Mouse (Mus musculus) naive thymus-derived CD4-positive, alpha-beta T cell, adult 2 months (primary cell): ENCODE results near the gene Celsr1.

Source experiments
- DNase-seq: peaks from one replicate; pipeline ENCODE4 v3.0.0-alpha.2; 2011; ENCODE audit warnings: low read depth

Celsr1 gene

GRCm38 (mm10) chr15:85994906-85995608 is 38.5 kb downstream of the Celsr1 start:
- DNase-seq = no peak

GRCm38 (mm10) chr15:85993931-85994583 is 39.5 kb downstream of the Celsr1 start:
- DNase-seq = no peak

DNA sequence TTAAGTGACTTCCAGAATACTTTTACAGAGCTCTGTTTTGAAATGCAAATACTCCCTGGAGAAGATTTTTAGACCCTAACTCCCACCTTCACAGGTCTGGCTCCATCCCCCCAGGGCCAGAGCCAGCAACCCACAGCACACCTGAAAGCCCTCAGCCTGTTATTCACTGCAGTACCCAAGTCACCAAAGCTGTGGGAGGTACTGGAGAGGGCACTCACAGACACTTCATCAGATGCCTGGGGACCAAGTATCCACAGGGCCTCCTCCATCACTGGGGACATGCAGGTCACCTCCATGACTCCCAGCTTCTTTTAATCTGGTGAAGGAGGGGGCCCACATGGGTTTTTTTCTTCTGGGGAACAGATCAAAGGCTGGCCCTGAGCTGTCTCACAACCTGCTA is 40.2 kb downstream of the Celsr1 start:
- no peak for DNase-seq

- DNase-seq = no peak
Observed at GRCm38 (mm10) chr15:85992125-85992495, 41.5 kb downstream of the Celsr1 start.

DNA sequence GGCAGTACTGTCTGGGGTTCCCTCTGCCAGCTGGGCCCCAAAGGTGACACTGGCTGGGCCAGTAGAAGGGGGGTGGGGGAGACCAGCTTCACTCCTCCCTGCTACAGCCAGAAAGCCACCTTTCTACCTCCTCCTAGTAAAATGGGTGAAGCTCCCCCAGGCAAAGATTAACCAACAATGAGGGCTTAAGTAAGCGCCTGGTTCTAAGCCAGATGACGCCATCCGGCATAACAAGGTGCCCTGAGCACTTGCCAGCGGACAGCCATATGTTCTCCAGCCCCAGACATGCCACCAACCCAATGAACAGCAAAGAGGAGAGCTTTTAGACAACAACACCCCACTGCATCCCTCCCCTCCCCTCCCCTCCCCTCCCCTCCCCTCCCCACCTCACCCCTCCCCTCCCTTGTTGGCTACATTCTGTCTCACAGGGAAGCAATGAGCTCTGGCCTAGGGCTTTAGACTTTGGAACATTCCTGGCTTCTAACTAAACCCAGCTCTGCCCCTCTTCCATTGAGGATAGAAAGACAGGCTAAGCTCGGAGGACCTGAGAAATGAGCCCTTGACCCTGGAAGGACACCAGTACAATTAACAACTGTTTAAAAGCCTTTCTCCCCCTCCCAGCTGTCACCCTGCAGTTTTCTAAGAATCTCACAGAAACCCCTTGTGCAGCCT is 42.0 kb downstream of the Celsr1 start:
- no peak for DNase-seq

DNA sequence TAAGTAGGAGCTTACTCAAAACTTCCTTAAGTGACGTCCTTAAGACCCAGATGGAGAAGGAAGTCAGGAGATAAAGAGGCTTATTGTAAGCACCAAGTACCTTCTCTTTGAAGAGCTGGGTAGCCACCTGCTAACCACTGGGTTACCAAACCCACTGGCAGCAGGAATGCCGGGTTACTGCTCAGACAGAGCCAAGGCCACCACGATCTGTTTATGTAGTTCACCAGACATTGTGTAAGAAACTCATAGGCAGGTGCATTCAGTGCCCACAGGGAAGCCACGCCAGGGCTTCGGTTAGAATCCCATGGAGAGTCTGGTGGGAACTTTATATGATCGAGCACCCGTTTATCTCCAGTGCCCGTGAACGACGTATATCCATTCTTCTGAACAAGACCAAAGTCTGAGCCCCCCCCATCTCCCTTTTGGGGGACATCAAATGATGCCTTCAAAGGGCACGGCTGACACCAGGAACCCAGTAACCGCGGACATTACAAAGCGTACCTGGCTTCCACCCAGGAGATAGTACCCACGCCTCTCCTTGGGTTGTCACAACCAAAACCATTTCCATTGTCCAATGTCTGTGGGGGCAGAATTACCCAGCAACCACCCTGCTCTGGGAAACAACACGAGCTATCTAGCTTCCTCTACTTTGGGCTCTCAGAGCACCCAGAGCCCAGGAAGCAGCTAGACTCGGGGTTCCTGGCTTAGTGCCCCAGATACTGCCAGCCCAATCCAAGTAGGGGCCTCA is 42.7 kb downstream of the Celsr1 start:
- no peak for DNase-seq

GRCm38 (mm10) chr15:85987896-85988295 is 45.7 kb downstream of the Celsr1 start:
- DNase-seq = no peak

- no peak for DNase-seq
Observed at GRCm38 (mm10) chr15:85986170-85986569, 47.4 kb downstream of the Celsr1 start.

- DNase-seq = no peak
Observed at GRCm38 (mm10) chr15:85985601-85986000, 48.0 kb downstream of the Celsr1 start.

- peak; percentile 69 for DNase-seq
Observed at GRCm38 (mm10) chr15:85983131-85983530, 50.4 kb downstream of the Celsr1 start.

- no peak for DNase-seq
Observed at GRCm38 (mm10) chr15:85982416-85982775, 51.2 kb downstream of the Celsr1 start.

DNA sequence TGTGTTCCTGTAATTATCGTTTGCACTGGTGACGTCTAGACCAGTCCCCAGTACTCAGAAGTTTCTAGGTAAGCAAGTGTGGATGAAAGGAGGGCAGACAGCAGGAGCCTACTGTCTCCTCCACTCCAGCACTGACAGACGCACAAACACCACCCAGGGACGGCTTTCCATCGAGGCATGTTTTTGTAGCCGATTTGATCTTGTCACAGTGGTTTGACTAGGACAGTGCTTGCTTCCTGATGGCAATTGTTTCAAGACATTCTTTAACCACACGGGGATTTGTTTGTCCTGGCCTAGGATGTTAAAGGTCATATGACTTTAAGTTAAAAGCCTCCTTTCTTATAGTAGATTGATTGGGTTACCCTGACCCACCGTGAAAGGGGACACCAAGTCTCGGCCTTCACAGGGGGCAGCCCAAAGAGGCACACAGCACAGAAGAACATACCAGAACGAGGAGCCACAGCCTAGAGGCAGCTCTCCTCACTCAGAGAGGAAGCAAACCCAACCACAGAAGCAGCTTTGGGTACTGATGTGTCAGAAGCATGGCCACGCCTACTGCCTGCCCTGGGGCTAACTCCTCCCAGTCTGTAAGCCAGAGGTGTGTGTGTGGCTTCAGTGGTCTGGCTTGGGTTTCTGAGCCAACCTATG is 51.7 kb downstream of the Celsr1 start:
- DNase-seq = peak; percentile 91

DNA sequence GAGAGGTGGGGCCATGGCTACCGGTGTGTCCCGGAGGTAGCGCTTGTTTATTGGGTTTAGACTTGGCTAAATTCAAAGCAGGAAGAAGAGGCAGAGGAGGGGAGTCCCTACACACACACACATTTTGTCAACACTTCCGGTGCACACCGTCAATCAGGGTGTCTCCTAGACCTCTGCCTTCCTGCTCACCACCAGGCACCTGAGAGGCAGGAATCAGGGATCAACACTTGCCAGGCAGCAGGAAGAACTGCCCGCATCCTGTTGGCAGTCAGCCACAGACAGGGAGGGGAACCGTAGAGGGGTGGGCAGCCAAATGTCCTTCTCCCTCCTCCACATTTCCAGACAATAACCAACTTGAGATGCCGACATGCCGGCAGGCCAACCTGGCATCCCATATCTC is 56.5 kb downstream of the Celsr1 start:
- peak; percentile 62 for DNase-seq

DNA sequence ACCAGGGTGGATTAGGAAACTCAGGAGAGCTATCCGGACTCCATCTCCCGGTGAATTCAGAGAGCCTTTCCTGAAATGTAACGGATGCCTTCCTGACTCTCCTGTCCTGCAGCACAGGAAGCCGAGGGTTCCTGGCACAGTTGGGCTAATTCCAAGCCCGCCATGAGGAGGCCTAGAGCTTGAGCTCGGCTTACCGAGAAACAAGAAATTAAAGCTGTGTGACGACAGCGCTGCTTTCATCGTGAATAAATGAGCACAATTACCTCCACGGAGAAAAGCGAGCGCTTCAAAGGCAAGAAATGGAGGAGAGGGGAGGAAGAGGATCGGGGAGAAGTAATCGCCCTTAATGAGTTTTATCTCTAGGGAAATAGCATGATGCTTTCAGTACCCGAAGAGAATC is 57.8 kb downstream of the Celsr1 start:
- no peak for DNase-seq

DNA sequence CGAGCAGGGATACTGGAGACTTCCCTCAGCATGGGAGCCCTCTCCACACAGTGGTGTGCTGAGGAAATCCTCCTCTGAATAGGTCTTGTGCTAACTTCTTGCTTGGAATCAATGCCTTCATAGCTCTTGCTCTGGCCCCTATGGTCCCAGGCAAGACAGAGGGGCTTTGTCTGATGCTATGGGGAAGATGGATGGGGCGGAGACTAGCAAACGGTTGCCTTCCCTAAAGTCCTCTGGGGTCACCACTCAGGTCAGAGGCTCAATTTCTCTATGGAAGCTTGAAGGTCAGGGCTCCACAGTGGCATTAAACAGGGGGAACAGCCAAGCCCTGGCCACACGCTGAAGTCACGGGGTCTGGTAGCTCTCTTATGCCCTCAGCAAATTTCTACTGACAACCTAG is 62.0 kb downstream of the Celsr1 start:
- no peak for DNase-seq

GRCm38 (mm10) chr15:85970441-85970840 is 63.1 kb downstream of the Celsr1 start:
- DNase-seq = no peak

GRCm38 (mm10) chr15:85969707-85970153 is 63.8 kb downstream of the Celsr1 start:
- DNase-seq = no peak

DNA sequence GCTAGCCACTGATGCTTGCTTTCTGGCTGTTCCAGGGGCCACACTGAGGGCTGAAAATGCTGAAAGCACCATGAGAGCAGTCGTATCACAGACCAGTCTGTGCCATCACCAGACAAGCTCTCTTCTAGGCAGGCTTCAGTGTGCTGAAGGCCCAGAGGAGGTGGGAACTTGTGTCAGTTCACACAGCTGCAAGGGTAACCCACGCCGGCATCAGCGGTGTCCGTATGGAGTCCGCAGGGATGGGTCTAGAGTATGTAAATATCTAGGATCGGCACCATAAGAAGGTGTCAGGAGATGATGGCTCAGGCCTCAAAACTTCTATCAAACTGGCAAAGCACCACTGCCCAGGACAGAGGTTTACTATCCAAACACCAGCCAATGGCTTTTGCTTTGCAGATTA is 64.3 kb downstream of the Celsr1 start:
- DNase-seq = no peak

GRCm38 (mm10) chr15:85966032-85966431 is 67.5 kb downstream of the Celsr1 start:
- DNase-seq = no peak

DNA sequence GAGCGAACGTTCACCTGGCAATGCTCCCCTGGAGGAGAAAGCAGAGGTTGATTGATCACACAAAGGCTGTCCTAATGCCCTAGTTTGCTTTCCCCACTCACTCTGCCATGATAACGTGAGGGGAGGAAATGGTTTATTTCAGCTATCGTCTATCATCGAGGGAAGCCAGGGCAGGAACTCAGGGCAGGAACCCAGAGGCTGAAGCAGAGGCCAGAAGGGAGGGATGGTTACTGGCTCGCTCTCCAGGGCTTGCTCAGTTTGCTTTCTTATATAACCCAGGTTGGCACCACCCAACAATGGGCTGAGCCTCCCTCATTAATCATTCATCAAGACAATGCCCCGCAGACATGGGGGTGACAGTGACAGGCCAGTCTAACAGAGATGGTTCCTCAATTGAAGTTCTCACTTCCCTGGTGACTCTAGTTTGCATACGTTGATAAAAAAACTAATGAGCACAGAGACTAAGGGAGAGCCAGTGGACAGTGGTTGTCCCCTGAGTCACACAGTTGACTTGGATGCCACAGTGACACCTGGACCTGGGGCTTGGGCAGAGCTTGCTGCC is 70.2 kb downstream of the Celsr1 start:
- no peak for DNase-seq

DNA sequence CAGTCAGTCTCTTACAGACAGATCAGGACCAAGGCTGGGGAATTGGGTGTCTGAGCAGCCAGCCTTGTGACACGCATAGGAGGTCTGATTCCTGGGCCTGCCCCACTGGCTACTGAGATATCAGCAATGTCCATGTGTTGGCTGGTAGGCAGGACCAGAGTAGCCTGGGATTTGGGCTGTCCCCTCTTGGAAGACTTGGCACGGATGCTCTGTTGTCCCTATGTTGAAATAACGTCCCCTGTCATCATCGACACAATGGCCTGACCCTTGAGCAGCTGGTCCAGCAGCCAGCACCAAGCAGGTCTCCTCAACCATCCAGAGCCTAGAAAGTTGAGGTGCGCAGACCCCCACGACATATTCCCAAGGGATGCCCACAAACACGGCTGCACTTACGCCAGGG is 70.9 kb downstream of the Celsr1 start:
- DNase-seq = no peak

DNA sequence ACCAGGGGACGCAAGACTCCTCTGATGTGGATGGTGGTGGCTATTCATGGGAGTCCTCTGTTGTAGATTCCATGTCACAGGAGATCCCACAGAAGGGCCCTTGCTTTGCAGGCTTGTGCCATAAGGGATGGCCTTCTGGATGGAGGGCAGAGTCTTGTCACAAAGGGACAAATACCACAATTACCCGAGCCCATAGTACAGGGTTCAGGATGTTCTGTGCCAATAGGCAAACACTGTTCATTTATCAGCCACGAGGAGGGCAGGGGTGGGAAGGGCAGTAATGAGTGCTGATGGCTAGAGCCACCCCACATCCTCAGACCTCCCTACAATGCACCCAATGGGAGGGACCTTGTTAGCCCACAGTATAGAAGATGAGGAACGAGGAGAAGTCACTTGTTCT is 71.9 kb downstream of the Celsr1 start:
- DNase-seq = no peak
